Mouse (Mus musculus) spleen, adult 2 months (tissue): Measurements from ENCODE around the gene Fgfr2.

Source experiments
- CTCF ChIP-seq: fragments of 200-500 bp; IDR thresholded peaks from 2 replicates; pipeline ENCODE4 v1.5.1; 2011; ENCODE audit warnings: mild to moderate bottlenecking, inconsistent platforms; ENCODE audit not compliant: insufficient read depth, insufficient read length, insufficient replicate concordance; ENCODE audit errors: extremely low read depth
- POLR2A ChIP-seq: fragments of 200-500 bp; IDR thresholded peaks from 2 replicates; pipeline ENCODE4 v1.6.1; 2011; ENCODE audit warnings: low read depth, low read length, inconsistent platforms

- TF ChIP-seq CTCF (no peak), POLR2A (no peak)
These were observed 2454.3 kb downstream of the Fgfr2 start for GRCm38 (mm10) chr7:130668729-130669281.
